Mouse (Mus musculus) testis, postnatal 14 days (tissue): ENCODE results near the gene Pou3f4.
"Not testable (repeated sequence)": the region's sequence is repeated elsewhere in the genome, so short reads cannot be mapped to it uniquely, and the experiment has no call there.

Experiments used
- DNase-seq: peaks from one replicate; pipeline ENCODE4 v3.0.0; 2021; ENCODE audit warnings: low spot score

The Pou3f4 gene

GRCm38 (mm10) chrX:110814151-110814571 lies at the start of gene Pou3f4:
Gene Pou3f4 (plus strand): TSS chrX:110814280.
- DNase-seq: peak; percentile 40

- DNase-seq: no peak
Observed at GRCm38 (mm10) chrX:110765939-110766338, 48.1 kb upstream of the Pou3f4 start.

GRCm38 (mm10) chrX:110774807-110775206 lies 39.3 kb upstream of the Pou3f4 start:
- not testable (repeated sequence) for DNase-seq

- no peak for DNase-seq
Observed at GRCm38 (mm10) chrX:110802502-110802901, 11.6 kb upstream of the Pou3f4 start.

GRCm38 (mm10) chrX:110810001-110810578 lies 4.0 kb upstream of the Pou3f4 start:
- no peak for DNase-seq

GRCm38 (mm10) chrX:110810753-110811506 lies 3.1 kb upstream of the Pou3f4 start:
- no peak for DNase-seq

GRCm38 (mm10) chrX:110812071-110812470 lies 2.0 kb upstream of the Pou3f4 start:
- no peak for DNase-seq

GRCm38 (mm10) chrX:110813401-110813800 lies 679 bp upstream of the Pou3f4 start:
- DNase-seq: no peak

GRCm38 (mm10) chrX:110814592-110815548 lies 790 bp downstream of the Pou3f4 start:
- no peak for DNase-seq

- DNase-seq: no peak
Observed at GRCm38 (mm10) chrX:110815549-110815930, 1.5 kb downstream of the Pou3f4 start.

GRCm38 (mm10) chrX:110816609-110817008 lies 2.5 kb downstream of the Pou3f4 start:
- no peak for DNase-seq

GRCm38 (mm10) chrX:110817211-110817610 lies 3.1 kb downstream of the Pou3f4 start:
- no peak for DNase-seq

- DNase-seq: no peak
Observed at GRCm38 (mm10) chrX:110837450-110837849, 23.4 kb downstream of the Pou3f4 start.

GRCm38 (mm10) chrX:110851300-110851699 lies 37.2 kb downstream of the Pou3f4 start:
- no peak for DNase-seq
